Mouse (Mus musculus): ENCODE data around the gene Zfp729b. TPM values are rescaled to one million over a fixed set of nuclear protein-coding genes. Genes with fewer than 3 reads are reported as not detected.

Zfp729b gene
- polyA plus RNA-seq, 1 experiment from 2014 or later, result 3.0 TPM

GRCm38 (mm10) chr13:67545941-67546340, 63.6 kb downstream of the Zfp729b start:
- Histone ChIP-seq H3K4me2 (no peak overlapping the region), H3K9me3 (ENCODE audit: control insufficient read depth, low read length) (no peaks in the 10 kb centered on the region), H3K9ac (ENCODE audit: low read depth, low read length) (no peak overlapping the region), H3K4me3 (ENCODE audit: low read depth, low read length) (no peak overlapping the region), H3K36me3 (ENCODE audit: control insufficient read depth, insufficient read depth, low read length) (peaks cover 20% of the 10 kb centered on the region), H3K4me1 (replicated peaks; ENCODE audit: control insufficient read depth, insufficient read depth, low read length) (no peaks in the 10 kb centered on the region), H3K27me3 (replicated peaks; ENCODE audit: control insufficient read depth, insufficient read depth, low read length) (no peaks in the 10 kb centered on the region), H3K27ac (ENCODE audit: low read depth, low read length) (no peak overlapping the region)
- 92% methylated on average over 1 of the region's 1 CpGs for WGBS
- ATAC-seq (replicated peaks; ENCODE audit: low FRiP score) (no peak), DNase-seq (ENCODE audit: low spot score) (no peak)

Other genes starting within 250 kb of the Zfp729b start
- 0.41 and 0.58 TPM in 2 replicates for gene Gm28044, start 249.2 kb downstream of the Zfp729b start, polyA plus RNA-seq (2014; fragmentation: Nextera tagmentation; extraction: Ambion mirVana)
- gene Zfp953, start 249.1 kb downstream of the Zfp729b start, polyA plus RNA-seq (2014; fragmentation: Nextera tagmentation; extraction: Ambion mirVana), result 1.5 and 1.9 TPM in 2 replicates
- 0.62 TPM in 1 of 2 replicates, not detected in the other for gene Gm28041, start 234.0 kb downstream of the Zfp729b start, polyA plus RNA-seq (2014; fragmentation: Nextera tagmentation; extraction: Ambion mirVana)
- 1.4 and 1.5 TPM in 2 replicates for gene Zfp456, start 233.9 kb downstream of the Zfp729b start, polyA plus RNA-seq (2014; fragmentation: Nextera tagmentation; extraction: Ambion mirVana)
- 3.0 and 4.4 TPM in 2 replicates for gene Zfp429, start 209.9 kb downstream of the Zfp729b start, polyA plus RNA-seq (2014; fragmentation: Nextera tagmentation; extraction: Ambion mirVana)
- 0.74 and 0.75 TPM in 2 replicates for gene Zfp459, start 188.3 kb downstream of the Zfp729b start, polyA plus RNA-seq (2014; fragmentation: Nextera tagmentation; extraction: Ambion mirVana)
- 5.8 and 6.9 TPM in 2 replicates for gene Zfp874a, start 158.1 kb downstream of the Zfp729b start, polyA plus RNA-seq (2014; fragmentation: Nextera tagmentation; extraction: Ambion mirVana)
- 2.6 and 2.8 TPM in 2 replicates for gene Zfp874b, start 125.4 kb downstream of the Zfp729b start, polyA plus RNA-seq (2014; fragmentation: Nextera tagmentation; extraction: Ambion mirVana)
- 8.0 and 9.2 TPM in 2 replicates for gene Zfp58, start 109.2 kb downstream of the Zfp729b start, polyA plus RNA-seq (2014; fragmentation: Nextera tagmentation; extraction: Ambion mirVana)
- gene Gm26965, start 83.6 kb downstream of the Zfp729b start, polyA plus RNA-seq (2014; fragmentation: Nextera tagmentation; extraction: Ambion mirVana), result not detected in 2 replicates
- 13.9 and 15.7 TPM in 2 replicates for gene Zfp87, start 83.5 kb downstream of the Zfp729b start, polyA plus RNA-seq (2014; fragmentation: Nextera tagmentation; extraction: Ambion mirVana)
- gene Zfp748, start 55.9 kb downstream of the Zfp729b start, polyA plus RNA-seq (2014; fragmentation: Nextera tagmentation; extraction: Ambion mirVana), result 9.8 and 12.1 TPM in 2 replicates
- gene Gm49345, start 28.1 kb upstream of the Zfp729b start, polyA plus RNA-seq (2014; fragmentation: Nextera tagmentation; extraction: Ambion mirVana), result not detected in 2 replicates
- gene Zfp729a, start 28.1 kb upstream of the Zfp729b start, polyA plus RNA-seq (2014; fragmentation: Nextera tagmentation; extraction: Ambion mirVana), result 1.8 and 2.3 TPM in 2 replicates
- gene Zfp738, start 77.4 kb upstream of the Zfp729b start, polyA plus RNA-seq (2014; fragmentation: Nextera tagmentation; extraction: Ambion mirVana), result 7.0 and 7.3 TPM in 2 replicates
- gene Zfp65, start 119.5 kb upstream of the Zfp729b start, polyA plus RNA-seq (2014; fragmentation: Nextera tagmentation; extraction: Ambion mirVana), result 3.2 and 3.5 TPM in 2 replicates
- gene Zfp85, start 145.5 kb upstream of the Zfp729b start, polyA plus RNA-seq (2014; fragmentation: Nextera tagmentation; extraction: Ambion mirVana), result 3.2 and 3.3 TPM in 2 replicates
- 2.3 and 2.6 TPM in 2 replicates for gene Zfp493, start 170.0 kb upstream of the Zfp729b start, polyA plus RNA-seq (2014; fragmentation: Nextera tagmentation; extraction: Ambion mirVana)
- 3.6 and 4.0 TPM in 2 replicates for gene Zfp273, start 204.0 kb upstream of the Zfp729b start, polyA plus RNA-seq (2014; fragmentation: Nextera tagmentation; extraction: Ambion mirVana)
- gene Gm10037, start 221.4 kb upstream of the Zfp729b start, polyA plus RNA-seq (2014; fragmentation: Nextera tagmentation; extraction: Ambion mirVana), result 0.71 and 0.96 TPM in 2 replicates

All from liver, embryonic 11.5 days (tissue).